Mouse (Mus musculus): Measurements from ENCODE around the gene Pdss1.

The Pdss1 gene

GRCm38 (mm10) chr2:22962242-22962641, 66.9 kb downstream of the Pdss1 start:
- peak; percentile 62 for DNase-seq

DNA sequence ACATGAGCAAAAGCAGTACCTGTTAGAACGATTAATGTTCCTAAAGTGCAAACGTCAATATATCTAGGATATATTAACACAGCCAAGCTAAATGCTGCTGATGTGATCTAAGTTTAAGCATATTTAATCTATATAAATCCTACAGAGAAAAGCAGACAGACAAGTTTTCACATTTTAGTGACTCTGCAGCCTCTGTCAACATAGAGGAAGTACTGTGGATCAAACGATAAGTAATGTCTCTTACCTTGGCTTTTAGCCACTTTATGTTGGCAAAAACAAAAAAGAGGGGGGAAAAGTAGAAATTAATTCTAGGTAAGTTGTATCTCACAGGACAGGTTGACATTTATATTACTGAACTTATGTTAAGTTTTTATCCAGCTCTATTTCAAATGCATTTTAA, 67.6 kb downstream of the Pdss1 start:
- no peak for DNase-seq

- no peak for DNase-seq
Observed at GRCm38 (mm10) chr2:22977387-22977973, 82.2 kb downstream of the Pdss1 start.

DNA sequence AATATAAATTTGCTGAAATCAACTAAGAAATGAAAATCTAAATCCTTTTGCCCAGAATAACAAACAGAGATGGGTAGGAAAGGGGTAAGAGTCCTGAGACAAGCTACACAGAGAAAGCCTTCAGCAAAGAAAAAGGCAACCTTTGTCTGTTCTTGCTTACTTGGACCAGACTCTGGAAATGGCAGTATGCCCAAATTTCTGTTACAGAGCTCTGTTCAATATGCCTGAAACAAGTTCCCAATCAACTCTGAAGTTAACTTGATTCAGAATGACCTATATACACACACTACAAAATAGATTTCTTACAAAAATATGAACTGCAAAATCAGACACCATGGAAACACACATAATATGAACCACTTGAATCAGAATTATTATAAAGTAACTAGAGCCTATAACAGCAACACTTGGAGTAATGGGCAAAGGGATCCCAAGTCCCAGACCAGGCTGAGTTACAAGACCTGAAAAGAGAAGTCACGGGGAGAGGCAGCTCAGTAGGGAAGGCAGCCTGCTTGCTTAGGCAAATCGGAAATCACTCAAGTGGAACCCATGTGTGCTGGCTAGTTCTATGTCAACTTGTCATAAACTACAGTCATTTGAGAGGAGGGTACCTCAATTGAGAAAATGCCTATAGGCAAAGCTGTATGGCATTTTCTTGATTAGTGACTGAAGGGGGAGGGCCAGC, 90.8 kb downstream of the Pdss1 start:
- peak; percentile 54 for DNase-seq

All from layer of hippocampus, adult 9-11 months (tissue).